Comparison of ENCODE assay signal across 22 mouse cellular contexts in the genomic region with DNA sequence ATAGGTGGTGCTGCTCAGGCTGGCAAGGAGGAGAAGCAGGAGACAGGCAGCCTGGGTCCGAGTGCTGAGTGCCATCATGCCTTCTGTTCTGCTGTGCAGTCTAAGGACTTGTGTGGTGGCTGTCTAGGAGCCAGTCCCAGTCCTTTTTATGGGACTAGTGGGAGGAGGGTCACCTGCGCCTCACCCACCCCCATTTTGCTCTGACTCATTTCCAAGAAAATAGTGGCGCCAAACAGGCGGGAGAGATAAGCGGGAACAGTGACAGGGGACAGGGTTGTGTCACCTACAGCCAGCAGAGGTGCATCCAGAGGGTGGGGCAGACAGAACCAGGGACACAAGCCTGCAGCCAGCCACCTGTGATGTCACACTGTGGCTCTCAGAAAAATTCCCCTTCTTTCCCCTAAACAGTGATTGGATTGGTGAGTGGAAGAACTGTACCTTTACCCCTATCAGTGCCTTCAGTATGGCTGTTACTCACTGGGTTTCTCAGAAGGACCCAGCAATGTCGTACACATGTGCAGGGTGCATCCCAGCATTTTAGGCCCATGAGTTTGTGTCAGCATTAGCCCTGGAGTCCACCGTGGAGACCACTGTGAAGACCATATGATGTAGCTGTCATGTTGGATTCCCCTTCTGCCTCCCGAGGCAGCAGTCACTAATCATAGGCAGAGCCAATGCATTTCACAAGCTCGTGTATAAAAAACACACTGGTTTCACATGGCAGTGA. TPM values are rescaled to one million over a fixed set of nuclear protein-coding genes. Genes with fewer than 3 reads are reported as not detected.
A peak's percentile ranks its signal among the peaks of the same experiment; 100 is the strongest.
DNase-seq lines count a peak whose midpoint lies in the region; ATAC-seq and TF ChIP-seq lines count a peak whose summit lies in the region.
"Had no signal": no experiment of that assay in that cellular context is flagged by ENCODE, and none has a peak within 500 bp of the region (broad histone marks: within the 10 kb centered on the region; RNA-seq: fewer than 3 reads in every experiment).

A gene (minus strand): TSS at position 124 of the 727 bp plus-strand sequence.

- H3K9ac ChIP-seq in heart, embryonic 11.5 days (ENCODE audit: low read depth, low read length), result no peak within 1 kb of the TSS
- no peak within 1 kb of the TSS for H3K9ac ChIP-seq in kidney, postnatal 0 days (ENCODE audit: low read depth, low read length)
- H3K9ac ChIP-seq in kidney, embryonic 16.5 days (replicated peaks; ENCODE audit: low read length), result no peak within 1 kb of the TSS
- H3K9ac ChIP-seq in MEL (ENCODE audit: control insufficient read depth, low read depth, low read length, poor library complexity, severe bottlenecking), result no peak within 1 kb of the TSS
- H3K9ac ChIP-seq in intestine, embryonic 16.5 days (ENCODE audit: low read depth, low read length), result no peak within 1 kb of the TSS
- H3K9ac ChIP-seq: embryonic facial prominence, embryonic 13.5 days; hindbrain, embryonic 13.5 days; lung, embryonic 14.5 days had no signal

- no peak for DNase-seq in heart, adult 18-20 months
- DNase-seq in kidney, postnatal 0 days (ENCODE audit: low spot score), result no peak
- peak; percentile 1 for DNase-seq in MEL (ENCODE audit: low read depth, low spot score)
- no peak for DNase-seq in urinary bladder, postnatal 4 days (ENCODE audit: low spot score in 2 of 2)
- DNase-seq: B cell, adult 2 months; cerebellum, adult 9-10 months; gastrocnemius, postnatal 10 days; kidney, adult 9 months; left cerebral cortex, postnatal 4 days; lung, embryonic 14.5 days; midbrain, embryonic 14.5 days; right cerebral cortex, adult 18-20 months had no signal

- no peak for TF ChIP-seq CTCF in kidney, postnatal 0 days (IDR thresholded peaks at IDR 0.05; ENCODE audit: low read depth)
- TF ChIP-seq CTCF in MEL (IDR thresholded peaks at IDR 0.05 in 2 of 3, conservative IDR thresholded peaks at IDR 0.05 in 1 of 3; ENCODE audit: control insufficient read depth in 1 of 3, insufficient read depth in 1 of 3, low read depth in 2 of 3, low read length in 3 of 3, poor library complexity in 1 of 3, severe bottlenecking in 1 of 3), result no peak

- no peak for TF ChIP-seq RAD21 in MEL (IDR thresholded peaks at IDR 0.05; ENCODE audit: low read depth, low read length)

- no peak within 1 kb of the TSS for H3K27ac ChIP-seq in heart, embryonic 11.5 days (ENCODE audit: low read depth, low read length)
- no peak within 1 kb of the TSS for H3K27ac ChIP-seq in kidney, postnatal 0 days
- no peak within 1 kb of the TSS for H3K27ac ChIP-seq in kidney, embryonic 16.5 days (ENCODE audit: low read length)
- no peak within 1 kb of the TSS for H3K27ac ChIP-seq in MEL (ENCODE audit: control insufficient read depth, low read depth, low read length)
- no peak within 1 kb of the TSS for H3K27ac ChIP-seq in intestine, embryonic 16.5 days (ENCODE audit: low read length)
- H3K27ac ChIP-seq: embryonic facial prominence, embryonic 13.5 days; hindbrain, embryonic 13.5 days; macrophage had no signal

- no peak within 1 kb of the TSS for H3K4me2 ChIP-seq in heart, embryonic 11.5 days
- no peak within 1 kb of the TSS for H3K4me2 ChIP-seq in kidney, postnatal 0 days (ENCODE audit: low read length)
- H3K4me2 ChIP-seq in kidney, embryonic 16.5 days (replicated peaks; ENCODE audit: low read depth, low read length), result no peak within 1 kb of the TSS
- no peak within 1 kb of the TSS for H3K4me2 ChIP-seq in intestine, embryonic 16.5 days (ENCODE audit: low read depth, low read length)
- H3K4me2 ChIP-seq: embryonic facial prominence, embryonic 13.5 days; hindbrain, embryonic 13.5 days; lung, embryonic 14.5 days had no signal

- no peak for TF ChIP-seq EP300 in MEL (IDR thresholded peaks at IDR 0.05; ENCODE audit: low read depth in 1 of 2, low read length in 2 of 2)

- no peaks in the 10 kb centered on the region for H3K9me3 ChIP-seq in heart, embryonic 11.5 days (replicated peaks; ENCODE audit: control insufficient read depth, low read length)
- H3K9me3 ChIP-seq in kidney, postnatal 0 days (replicated peaks; ENCODE audit: low read length), result no peaks in the 10 kb centered on the region
- H3K9me3 ChIP-seq in kidney, embryonic 16.5 days (ENCODE audit: low read length), result no peaks in the 10 kb centered on the region
- H3K9me3 ChIP-seq in MEL (replicated peaks; ENCODE audit: insufficient read depth, low read length), result no peaks in the 10 kb centered on the region
- H3K9me3 ChIP-seq in intestine, embryonic 16.5 days (ENCODE audit: control insufficient read depth, low read length), result no peaks in the 10 kb centered on the region
- H3K9me3 ChIP-seq: embryonic facial prominence, embryonic 13.5 days; hindbrain, embryonic 13.5 days had no signal

- no peaks in the 10 kb centered on the region for H3K79me2 ChIP-seq in MEL (ENCODE audit: control insufficient read depth, insufficient read depth, low read length, poor library complexity)

- no peaks in the 10 kb centered on the region for H3K4me1 ChIP-seq in heart, embryonic 11.5 days (ENCODE audit: control insufficient read depth, insufficient read depth, low read length)
- H3K4me1 ChIP-seq in kidney, postnatal 0 days (replicated peaks; ENCODE audit: insufficient read depth, low read length), result no peaks in the 10 kb centered on the region
- H3K4me1 ChIP-seq in kidney, embryonic 16.5 days (ENCODE audit: insufficient read depth, low read length), result no peaks in the 10 kb centered on the region
- no peaks in the 10 kb centered on the region for H3K4me1 ChIP-seq in MEL (ENCODE audit: control insufficient read depth in 1 of 2, insufficient read depth in 2 of 2, low read length in 2 of 2)
- H3K4me1 ChIP-seq in intestine, embryonic 16.5 days (ENCODE audit: control insufficient read depth, insufficient read depth, low read length), result no peaks in the 10 kb centered on the region
- H3K4me1 ChIP-seq: embryonic facial prominence, embryonic 13.5 days; hindbrain, embryonic 13.5 days had no signal

- no peak for ATAC-seq in heart, embryonic 11.5 days (replicated peaks; ENCODE audit: insufficient number of reproducible peaks, low FRiP score, low TSS enrichment)
- ATAC-seq in kidney, postnatal 0 days (replicated peaks; ENCODE audit: low FRiP score, low read depth), result peak; percentile 16; the same call in 1 of the 2 replicates
- no peak for ATAC-seq in kidney, embryonic 16.5 days (ENCODE audit: low FRiP score, low TSS enrichment)
- 0 out of 2 replicates have a peak, but pooled peaks have one; percentile 33 for ATAC-seq in intestine, embryonic 16.5 days

- no peak for TF ChIP-seq POLR2A in MEL (IDR thresholded peaks at IDR 0.05; ENCODE audit: control insufficient read depth in 1 of 2, insufficient read depth in 1 of 2, low read depth in 1 of 2, low read length in 2 of 2, poor library complexity in 1 of 2)

- H3K4me3 ChIP-seq in heart, embryonic 11.5 days (ENCODE audit: low read depth, low read length), result no peak within 1 kb of the TSS
- H3K4me3 ChIP-seq in kidney, postnatal 0 days (replicated peaks; ENCODE audit: low read depth, low read length), result no peak within 1 kb of the TSS
- H3K4me3 ChIP-seq in kidney, embryonic 16.5 days (ENCODE audit: low read length), result no peak within 1 kb of the TSS
- H3K4me3 ChIP-seq in MEL (ENCODE audit: control insufficient read depth in 1 of 2, insufficient read depth in 1 of 2, low read depth in 2 of 2, low read length in 2 of 2), result no peak within 1 kb of the TSS
- no peak within 1 kb of the TSS for H3K4me3 ChIP-seq in intestine, embryonic 16.5 days (ENCODE audit: low read length)
- H3K4me3 ChIP-seq: embryonic facial prominence, embryonic 13.5 days; hindbrain, embryonic 13.5 days had no signal

- H3K27me3 ChIP-seq in heart, embryonic 11.5 days (ENCODE audit: control insufficient read depth, insufficient read depth, low read length), result no peaks in the 10 kb centered on the region
- H3K27me3 ChIP-seq in kidney, postnatal 0 days (ENCODE audit: insufficient read depth, low read length), result no peaks in the 10 kb centered on the region
- H3K27me3 ChIP-seq in kidney, embryonic 16.5 days (ENCODE audit: insufficient read depth, low read length), result no peaks in the 10 kb centered on the region
- H3K27me3 ChIP-seq in MEL (ENCODE audit: control insufficient read depth in 1 of 2, insufficient read depth in 2 of 2, low read length in 2 of 2), result no peaks in the 10 kb centered on the region; a peak in 1 of 4 replicates
- no peaks in the 10 kb centered on the region for H3K27me3 ChIP-seq in intestine, embryonic 16.5 days (replicated peaks; ENCODE audit: control insufficient read depth, insufficient read depth, low read length)
- H3K27me3 ChIP-seq: embryonic facial prominence, embryonic 13.5 days; hindbrain, embryonic 13.5 days had no signal

- 67% methylated on average over 9 of the region's 9 CpGs for WGBS in heart, embryonic 11.5 days (ENCODE audit: insufficient replicate concordance)
- 64% methylated on average over 9 of the region's 9 CpGs for WGBS in kidney, postnatal 0 days
- 71% methylated on average over 9 of the region's 9 CpGs for WGBS in kidney, embryonic 16.5 days
- 55% methylated on average over 9 of the region's 9 CpGs for WGBS in intestine, embryonic 16.5 days

- no peaks in the 10 kb centered on the region; the same call in 1 of the 2 replicates for H3K36me3 ChIP-seq in heart, embryonic 11.5 days (ENCODE audit: control insufficient read depth, insufficient read depth, low read length)
- 0 out of 2 replicates have a peak, but pooled peaks cover 4% of the 10 kb centered on the region for H3K36me3 ChIP-seq in kidney, postnatal 0 days (ENCODE audit: insufficient read depth, low read length)
- peaks cover 10% of the 10 kb centered on the region for H3K36me3 ChIP-seq in kidney, embryonic 16.5 days (ENCODE audit: insufficient read depth, low read length)
- H3K36me3 ChIP-seq in MEL (ENCODE audit: control insufficient read depth in 1 of 2, insufficient read depth in 2 of 2, low read length in 2 of 2), result no peaks in the 10 kb centered on the region
- no peaks in the 10 kb centered on the region for H3K36me3 ChIP-seq in intestine, embryonic 16.5 days (ENCODE audit: control insufficient read depth, insufficient read depth, low read length)

TF ChIP-seq in MEL, 35 proteins besides CTCF, POLR2A, EP300 and RAD21 (continues in another document):
- TF ChIP-seq TBP (IDR thresholded peaks at IDR 0.05; ENCODE audit: low read depth, low read length), result no peak
- TF ChIP-seq MYB (IDR thresholded peaks at IDR 0.05; ENCODE audit: low read depth, low read length), result no peak
- no peak for TF ChIP-seq USF1 (IDR thresholded peaks at IDR 0.05; ENCODE audit: low read depth, low read length)
- TF ChIP-seq BHLHE40 (IDR thresholded peaks at IDR 0.05; ENCODE audit: borderline replicate concordance, low read depth, low read length), result no peak
- no peak for TF ChIP-seq MYC (IDR thresholded peaks at IDR 0.05; ENCODE audit: low read depth, low read length)

RNA-seq across cellular contexts. Expression of the gene that starts here (rescaled TPM):
- 10 to 100 TPM; 12.3 to 17.5 TPM for total RNA-seq in heart, adult 18-20 months (2021)
- polyA plus RNA-seq in heart, embryonic 11.5 days (2014; fragmentation: Nextera tagmentation; extraction: Ambion mirVana), result not detected in 2 replicates
- not detected in 2 replicates for polyA plus RNA-seq in kidney, postnatal 0 days (2015; fragmentation: Nextera tagmentation; extraction: Ambion mirVana)
- polyA plus RNA-seq in kidney, embryonic 16.5 days (2015; fragmentation: Nextera tagmentation; extraction: Ambion mirVana), result not detected in 2 replicates
- not detected in 2 replicates for total RNA-seq in MEL (2012; rRNA removed)
- polyA plus RNA-seq in MEL (2012; ENCODE audit: insufficient read depth in 1 of 2, insufficient read length in 2 of 2, low read depth in 1 of 2, low replicate concordance in 2 of 2, missing spikeins in 1 of 2), result not detected
- polyA plus RNA-seq in intestine, embryonic 16.5 days (2015; fragmentation: Nextera tagmentation; extraction: Ambion mirVana), result not detected in 2 replicates
- total RNA-seq: gastrocnemius, postnatal 10 days; layer of hippocampus, postnatal 25 days; left cerebral cortex, postnatal 4 days had no signal
- polyA plus RNA-seq: cortical plate, adult 2 months; embryonic facial prominence, embryonic 13.5 days; heart, embryonic 14.5 days; hindbrain, embryonic 13.5 days; lung, embryonic 14.5 days; macrophage; midbrain, embryonic 14.5 days; urinary bladder, adult 2 months had no signal

Comparison
In these comparisons a context has a peak if more than half of its experiments do, and no peak if none do; other contexts are left out.
1. RNA of the gene that starts here (total RNA-seq): 12.3 to 17.5 TPM in heart, adult 18-20 months; not detected in MEL; every median in the first group is over 10 times any median in the second.
2. Peak in ATAC-seq in kidney, postnatal 0 days; RNA of the gene not detected or under 1 TPM.
3. Peak in DNase-seq in MEL; RNA of the gene not detected or under 1 TPM.
4. Peak in ATAC-seq in intestine, embryonic 16.5 days; RNA of the gene not detected or under 1 TPM.